Mouse (Mus musculus): ENCODE data around the gene Cyp26a1. TPM values are rescaled to one million over a fixed set of nuclear protein-coding genes. Genes with fewer than 3 reads are reported as not detected.
A peak's percentile ranks its signal among the peaks of the same experiment; 100 is the strongest.

Cyp26a1 gene
- polyA plus RNA-seq, 1 experiment from 2014 or later = 0.45 TPM

GRCm38 (mm10) chr19:37673393-37673792 is 24.2 kb upstream of the Cyp26a1 start:
- 54% methylated on average over 12 of the region's 12 CpGs for WGBS
- Histone ChIP-seq H3K4me2 (ENCODE audit: low read depth, low read length) (no peak overlapping the region), H3K9ac (ENCODE audit: low read depth, low read length) (no peak overlapping the region), H3K27ac (ENCODE audit: low read length) (no peak overlapping the region), H3K4me3 (ENCODE audit: low read length) (no peak overlapping the region), H3K4me1 (ENCODE audit: control insufficient read depth, insufficient read depth, low read length) (no peaks in the 10 kb centered on the region), H3K36me3 (ENCODE audit: control insufficient read depth, insufficient read depth, low read length) (no peaks in the 10 kb centered on the region), H3K9me3 (ENCODE audit: control insufficient read depth, low read length) (no peaks in the 10 kb centered on the region), H3K27me3 (replicated peaks; ENCODE audit: control insufficient read depth, insufficient read depth, low read length) (no peaks in the 10 kb centered on the region)
- ATAC-seq = no peak

GRCm38 (mm10) chr19:37685281-37685680 is 12.3 kb upstream of the Cyp26a1 start, which contains the start of gene Cyp26c1:
Gene Cyp26c1, plus strand, starts transcription at chr19:37685581.
- H3K9ac ChIP-seq (ENCODE audit: low read depth, low read length) = no peak within 1 kb of the TSS
- H3K4me2 ChIP-seq (ENCODE audit: low read depth, low read length) = no peak within 1 kb of the TSS
- H3K27ac ChIP-seq (ENCODE audit: low read length) = no peak within 1 kb of the TSS
- no peak for ATAC-seq
- peaks cover 63% of the 10 kb centered on the region for H3K27me3 ChIP-seq (replicated peaks; ENCODE audit: control insufficient read depth, insufficient read depth, low read length)
- H3K4me3 ChIP-seq (ENCODE audit: low read length) = no peak within 1 kb of the TSS
- 31% methylated on average over 6 of the region's 6 CpGs for WGBS
- no peaks in the 10 kb centered on the region for H3K9me3 ChIP-seq (ENCODE audit: control insufficient read depth, low read length)
- H3K36me3 ChIP-seq (ENCODE audit: control insufficient read depth, insufficient read depth, low read length) = no peaks in the 10 kb centered on the region
- no peaks in the 10 kb centered on the region; the same call in 1 of the 2 replicates for H3K4me1 ChIP-seq (ENCODE audit: control insufficient read depth, insufficient read depth, low read length)

GRCm38 (mm10) chr19:37686347-37686746 is 11.3 kb upstream of the Cyp26a1 start:
- WGBS = 12% methylated on average over 23 of the region's 23 CpGs
- H3K36me3 ChIP-seq (ENCODE audit: control insufficient read depth, insufficient read depth, low read length) = no peaks in the 10 kb centered on the region
- H3K4me1 ChIP-seq (ENCODE audit: control insufficient read depth, insufficient read depth, low read length) = no peaks in the 10 kb centered on the region; the same call in 1 of the 2 replicates
- H3K4me2 ChIP-seq (ENCODE audit: low read depth, low read length) = no peak overlapping the region
- H3K9ac ChIP-seq (ENCODE audit: low read depth, low read length) = no peak overlapping the region
- no peaks in the 10 kb centered on the region for H3K9me3 ChIP-seq (ENCODE audit: control insufficient read depth, low read length)
- H3K27me3 ChIP-seq (replicated peaks; ENCODE audit: control insufficient read depth, insufficient read depth, low read length) = peaks cover 73% of the 10 kb centered on the region
- H3K4me3 ChIP-seq (ENCODE audit: low read length) = no peak overlapping the region
- H3K27ac ChIP-seq (ENCODE audit: low read length) = no peak overlapping the region
- no peak for ATAC-seq

- Histone ChIP-seq H3K4me1 (ENCODE audit: control insufficient read depth, insufficient read depth, low read length) (no peaks in the 10 kb centered on the region; the same call in 1 of the 2 replicates), H3K4me2 (ENCODE audit: low read depth, low read length) (no peak overlapping the region), H3K27me3 (replicated peaks; ENCODE audit: control insufficient read depth, insufficient read depth, low read length) (peaks cover 81% of the 10 kb centered on the region), H3K27ac (ENCODE audit: low read length) (no peak overlapping the region), H3K9ac (ENCODE audit: low read depth, low read length) (no peak overlapping the region), H3K4me3 (ENCODE audit: low read length) (no peak overlapping the region), H3K36me3 (ENCODE audit: control insufficient read depth, insufficient read depth, low read length) (no peaks in the 10 kb centered on the region), H3K9me3 (ENCODE audit: control insufficient read depth, low read length) (no peaks in the 10 kb centered on the region)
- no peak for ATAC-seq
- 9% methylated on average over 62 of the region's 62 CpGs for WGBS
Measured at GRCm38 (mm10) chr19:37686941-37687850, 10.4 kb upstream of the Cyp26a1 start.

- no peak overlapping the region for H3K4me3 ChIP-seq (ENCODE audit: low read length)
Measured at GRCm38 (mm10) chr19:37689478-37689877, 8.1 kb upstream of the Cyp26a1 start.

GRCm38 (mm10) chr19:37690716-37691115 is 6.9 kb upstream of the Cyp26a1 start:
- H3K36me3 ChIP-seq (ENCODE audit: control insufficient read depth, insufficient read depth, low read length) = no peaks in the 10 kb centered on the region
- H3K9me3 ChIP-seq (ENCODE audit: control insufficient read depth, low read length) = no peaks in the 10 kb centered on the region
- no peak overlapping the region for H3K4me2 ChIP-seq (ENCODE audit: low read depth, low read length)
- peaks cover 5% of the 10 kb centered on the region; the same call in 1 of the 2 replicates for H3K4me1 ChIP-seq (ENCODE audit: control insufficient read depth, insufficient read depth, low read length)
- no peak overlapping the region for H3K4me3 ChIP-seq (ENCODE audit: low read length)
- 0 out of 2 replicates have a peak, but pooled peaks have one; percentile 31 for ATAC-seq
- no peak overlapping the region for H3K9ac ChIP-seq (ENCODE audit: low read depth, low read length)
- peaks cover 98% of the 10 kb centered on the region for H3K27me3 ChIP-seq (replicated peaks; ENCODE audit: control insufficient read depth, insufficient read depth, low read length)
- 6% methylated on average over 29 of the region's 29 CpGs for WGBS
- H3K27ac ChIP-seq (ENCODE audit: low read length) = no peak overlapping the region

More at GRCm38 (mm10) chr19:37689478-37689877, 8.1 kb upstream of the Cyp26a1 start:
- no peak for ATAC-seq
- Histone ChIP-seq H3K4me2 (ENCODE audit: low read depth, low read length) (no peak overlapping the region), H3K9ac (ENCODE audit: low read depth, low read length) (no peak overlapping the region), H3K9me3 (ENCODE audit: control insufficient read depth, low read length) (no peaks in the 10 kb centered on the region), H3K27ac (ENCODE audit: low read length) (no peak overlapping the region), H3K27me3 (replicated peaks; ENCODE audit: control insufficient read depth, insufficient read depth, low read length) (peaks cover 94% of the 10 kb centered on the region), H3K36me3 (ENCODE audit: control insufficient read depth, insufficient read depth, low read length) (no peaks in the 10 kb centered on the region), H3K4me1 (ENCODE audit: control insufficient read depth, insufficient read depth, low read length) (peaks cover 5% of the 10 kb centered on the region; the same call in 1 of the 2 replicates)
- WGBS = 49% methylated on average over 5 of the region's 5 CpGs

GRCm38 (mm10) chr19:37692879-37693278 is 4.7 kb upstream of the Cyp26a1 start:
- H3K4me2 ChIP-seq (ENCODE audit: low read depth, low read length) = peak overlapping the region; percentile 50
- H3K27me3 ChIP-seq (replicated peaks; ENCODE audit: control insufficient read depth, insufficient read depth, low read length) = peaks cover 98% of the 10 kb centered on the region
- H3K27ac ChIP-seq (ENCODE audit: low read length) = no peak overlapping the region
- H3K4me3 ChIP-seq (ENCODE audit: low read length) = peak overlapping the region; percentile 42
- no peaks in the 10 kb centered on the region for H3K36me3 ChIP-seq (ENCODE audit: control insufficient read depth, insufficient read depth, low read length)
- peaks cover 10% of the 10 kb centered on the region for H3K4me1 ChIP-seq (ENCODE audit: control insufficient read depth, insufficient read depth, low read length)
- peak; percentile 28; the same call in 1 of the 2 replicates for ATAC-seq
- WGBS = under 1% methylated on average over 40 of the region's 40 CpGs
- H3K9me3 ChIP-seq (ENCODE audit: control insufficient read depth, low read length) = no peaks in the 10 kb centered on the region
- no peak overlapping the region for H3K9ac ChIP-seq (ENCODE audit: low read depth, low read length)

- Histone ChIP-seq H3K4me2 (ENCODE audit: low read depth, low read length) (no peak overlapping the region), H3K9me3 (ENCODE audit: control insufficient read depth, low read length) (no peaks in the 10 kb centered on the region)
- 39% methylated on average over 13 of the region's 13 CpGs for WGBS
Measured at GRCm38 (mm10) chr19:37695146-37695545, 2.5 kb upstream of the Cyp26a1 start.

GRCm38 (mm10) chr19:37695762-37696602 is 1.6 kb upstream of the Cyp26a1 start:
- Histone ChIP-seq H3K9ac (ENCODE audit: low read depth, low read length) (no peak overlapping the region), H3K36me3 (ENCODE audit: control insufficient read depth, insufficient read depth, low read length) (no peaks in the 10 kb centered on the region), H3K4me2 (ENCODE audit: low read depth, low read length) (no peak overlapping the region), H3K27ac (ENCODE audit: low read length) (no peak overlapping the region), H3K27me3 (replicated peaks; ENCODE audit: control insufficient read depth, insufficient read depth, low read length) (peaks cover 97% of the 10 kb centered on the region), H3K4me3 (ENCODE audit: low read length) (no peak overlapping the region; the same call in 1 of the 2 replicates), H3K9me3 (ENCODE audit: control insufficient read depth, low read length) (no peaks in the 10 kb centered on the region), H3K4me1 (ENCODE audit: control insufficient read depth, insufficient read depth, low read length) (peaks cover 18% of the 10 kb centered on the region)
- ATAC-seq = no peak
- WGBS = 4% methylated on average over 42 of the region's 42 CpGs

More at GRCm38 (mm10) chr19:37695146-37695545, 2.5 kb upstream of the Cyp26a1 start:
- Histone ChIP-seq H3K4me3 (ENCODE audit: low read length) (no peak overlapping the region), H3K9ac (ENCODE audit: low read depth, low read length) (no peak overlapping the region), H3K36me3 (ENCODE audit: control insufficient read depth, insufficient read depth, low read length) (no peaks in the 10 kb centered on the region), H3K4me1 (ENCODE audit: control insufficient read depth, insufficient read depth, low read length) (peaks cover 18% of the 10 kb centered on the region), H3K27me3 (replicated peaks; ENCODE audit: control insufficient read depth, insufficient read depth, low read length) (peaks cover 98% of the 10 kb centered on the region), H3K27ac (ENCODE audit: low read length) (no peak overlapping the region)
- no peak for ATAC-seq

Measured in intestine, embryonic 16.5 days (tissue).